Mouse (Mus musculus) megakaryocyte, adult 5-6 weeks (primary cell): ENCODE results near the gene Rgs10. TPM values are rescaled to one million over a fixed set of nuclear protein-coding genes. Genes with fewer than 3 reads are reported as not detected.
"Not testable (repeated sequence)": the region's sequence is repeated elsewhere in the genome, so short reads cannot be mapped to it uniquely, and the experiment has no call there.

Source experiments
- ATAC-seq: 2 replicates; pipeline ENCODE4 v1.8.0; 2016; ENCODE audit warnings: mild to moderate bottlenecking, inconsistent platforms; ENCODE audit not compliant: poor library complexity, severe bottlenecking
- total RNA-seq, 2 experiments: library from RNA; stranded (forward) in 1 of 2; stranded (reverse) in 1 of 2; fragments of 153-499, 151-499 nt in 1 of 2; fragments of 221-1000, 200-1000 nt in 1 of 2; gene quantifications; 2 replicates each; pipeline versions ENCODE4 v1.2.3 to v1.2.4; 2015 to 2017

The Rgs10 gene
- total RNA-seq, 2 experiments from 2014 or later = 155 to 165 TPM

- ATAC-seq = no peak
Observed at GRCm38 (mm10) chr7:128346522-128346921, 72.0 kb downstream of the Rgs10 start.

- ATAC-seq = no peak
Observed at GRCm38 (mm10) chr7:128345691-128346090, 72.9 kb downstream of the Rgs10 start.

GRCm38 (mm10) chr7:128344928-128345653 is 73.5 kb downstream of the Rgs10 start:
- ATAC-seq = peak; percentile 96

- ATAC-seq = peak; percentile 73
Observed at GRCm38 (mm10) chr7:128344488-128344887, 74.1 kb downstream of the Rgs10 start.

GRCm38 (mm10) chr7:128342691-128343090 is 75.9 kb downstream of the Rgs10 start:
- not testable (repeated sequence) for ATAC-seq

GRCm38 (mm10) chr7:128340321-128340720 is 78.2 kb downstream of the Rgs10 start:
- not testable (repeated sequence) for ATAC-seq

GRCm38 (mm10) chr7:128332896-128333295 is 85.7 kb downstream of the Rgs10 start:
- ATAC-seq = peak; percentile 98

- ATAC-seq = no peak
Observed at GRCm38 (mm10) chr7:128330981-128331380, 87.6 kb downstream of the Rgs10 start.

GRCm38 (mm10) chr7:128324977-128325376 is 93.6 kb downstream of the Rgs10 start:
- ATAC-seq = no peak

Other genes starting within 250 kb of the Rgs10 start
- 1.3 and 6.9 TPM in 2 replicates for gene Cox6a2, start 212.4 kb downstream of the Rgs10 start, total RNA-seq (2015)
- 2.9 and 5.4 TPM in 2 replicates for gene Cox6a2, start 212.4 kb downstream of the Rgs10 start, total RNA-seq (2017)
- 3.1 and 3.9 TPM in 2 replicates for gene Armc5, start 181.4 kb downstream of the Rgs10 start, total RNA-seq (2015)
- gene Armc5, start 181.4 kb downstream of the Rgs10 start, total RNA-seq (2017) = 7.0 TPM in 2 replicates
- gene 9130023H24Rik, start 180.7 kb downstream of the Rgs10 start, total RNA-seq (2015) = 4.4 and 5.1 TPM in 2 replicates
- gene 9130023H24Rik, start 180.7 kb downstream of the Rgs10 start, total RNA-seq (2017) = 4.3 and 5.3 TPM in 2 replicates
- gene Tgfb1i1, start 171.9 kb downstream of the Rgs10 start, total RNA-seq (2015) = 1.1 TPM in 1 of 2 replicates, not detected in the other
- 0.07 TPM in 1 of 2 replicates, not detected in the other for gene Tgfb1i1, start 171.9 kb downstream of the Rgs10 start, total RNA-seq (2017)
- 0.68 TPM in 1 of 2 replicates, not detected in the other for gene Slc5a2, start 153.1 kb downstream of the Rgs10 start, total RNA-seq (2015)
- gene Slc5a2, start 153.1 kb downstream of the Rgs10 start, total RNA-seq (2017) = not detected in 2 replicates
- 12.7 and 19.7 TPM in 2 replicates for gene BC017158, start 120.6 kb downstream of the Rgs10 start, total RNA-seq (2015)
- 8.8 and 9.7 TPM in 2 replicates for gene BC017158, start 120.6 kb downstream of the Rgs10 start, total RNA-seq (2017)
- gene Tial1, start 43.0 kb upstream of the Rgs10 start, total RNA-seq (2015) = 166 and 174 TPM in 2 replicates
- 48.4 and 59.1 TPM in 2 replicates for gene Tial1, start 43.0 kb upstream of the Rgs10 start, total RNA-seq (2017)
- gene Bag3, start 104.9 kb upstream of the Rgs10 start, total RNA-seq (2015) = 8.8 and 11.1 TPM in 2 replicates
- 7.6 and 7.7 TPM in 2 replicates for gene Bag3, start 104.9 kb upstream of the Rgs10 start, total RNA-seq (2017)
- 36.6 and 44.5 TPM in 2 replicates for gene Inpp5f, start 192.6 kb upstream of the Rgs10 start, total RNA-seq (2015)
- 37.3 and 38.9 TPM in 2 replicates for gene Inpp5f, start 192.6 kb upstream of the Rgs10 start, total RNA-seq (2017)